Mouse (Mus musculus): ENCODE data around the gene Ntsr1. TPM values are rescaled to one million over a fixed set of nuclear protein-coding genes. Genes with fewer than 3 reads are reported as not detected.

The Ntsr1 gene
- polyA plus RNA-seq, 1 experiment: not detected

- no peak overlapping the region for H3K4me3 ChIP-seq (replicated peaks)
- no peaks in the 10 kb centered on the region for H3K36me3 ChIP-seq (ENCODE audit: control insufficient read depth)
- H3K9me3 ChIP-seq (ENCODE audit: control insufficient read depth, low read length): no peaks in the 10 kb centered on the region
- no peaks in the 10 kb centered on the region for H3K4me1 ChIP-seq (ENCODE audit: control insufficient read depth)
- peaks cover 3% of the 10 kb centered on the region; the same call in 1 of the 2 replicates for H3K27me3 ChIP-seq (ENCODE audit: control insufficient read depth)
- TF ChIP-seq GATA1 (IDR thresholded peaks at IDR 0.05; ENCODE audit: low read length) (no peak), TAL1 (IDR thresholded peaks at IDR 0.05; ENCODE audit: low read length) (no peak)
Observed at GRCm38 (mm10) chr2:180468871-180469270, 30.9 kb upstream of the Ntsr1 start.

GRCm38 (mm10) chr2:180469768-180470167 lies 30.0 kb upstream of the Ntsr1 start:
- Histone ChIP-seq H3K36me3 (ENCODE audit: control insufficient read depth) (no peaks in the 10 kb centered on the region), H3K4me3 (replicated peaks) (no peak overlapping the region), H3K9me3 (ENCODE audit: control insufficient read depth, low read length) (no peaks in the 10 kb centered on the region), H3K27me3 (ENCODE audit: control insufficient read depth) (no peaks in the 10 kb centered on the region; the same call in 1 of the 2 replicates), H3K4me1 (ENCODE audit: control insufficient read depth) (no peaks in the 10 kb centered on the region)
- no peak for TF ChIP-seq GATA1 (IDR thresholded peaks at IDR 0.05; ENCODE audit: low read length)
- no peak for TF ChIP-seq TAL1 (IDR thresholded peaks at IDR 0.05; ENCODE audit: low read length)

- no peaks in the 10 kb centered on the region; the same call in 1 of the 2 replicates for H3K27me3 ChIP-seq (ENCODE audit: control insufficient read depth)
- H3K4me1 ChIP-seq (ENCODE audit: control insufficient read depth): no peaks in the 10 kb centered on the region
- no peak overlapping the region for H3K4me3 ChIP-seq (replicated peaks)
- H3K36me3 ChIP-seq (ENCODE audit: control insufficient read depth): no peaks in the 10 kb centered on the region
- H3K9me3 ChIP-seq (ENCODE audit: control insufficient read depth, low read length): no peaks in the 10 kb centered on the region
- no peak for TF ChIP-seq GATA1 (IDR thresholded peaks at IDR 0.05; ENCODE audit: low read length)
- no peak for TF ChIP-seq TAL1 (IDR thresholded peaks at IDR 0.05; ENCODE audit: low read length)
Observed at GRCm38 (mm10) chr2:180472306-180473079, 27.3 kb upstream of the Ntsr1 start.

- no peak for TF ChIP-seq TAL1 (IDR thresholded peaks at IDR 0.05; ENCODE audit: low read length)
- no peak for TF ChIP-seq GATA1 (IDR thresholded peaks at IDR 0.05; ENCODE audit: low read length)
- Histone ChIP-seq H3K4me1 (ENCODE audit: control insufficient read depth) (no peaks in the 10 kb centered on the region), H3K36me3 (ENCODE audit: control insufficient read depth) (no peaks in the 10 kb centered on the region), H3K4me3 (replicated peaks) (no peak overlapping the region), H3K9me3 (ENCODE audit: control insufficient read depth, low read length) (no peaks in the 10 kb centered on the region), H3K27me3 (ENCODE audit: control insufficient read depth) (no peaks in the 10 kb centered on the region; the same call in 1 of the 2 replicates)
Observed at GRCm38 (mm10) chr2:180473080-180473440, 26.7 kb upstream of the Ntsr1 start.

- no peak overlapping the region for H3K4me3 ChIP-seq (replicated peaks)
- TF ChIP-seq GATA1 (IDR thresholded peaks at IDR 0.05; ENCODE audit: low read length) (no peak), TAL1 (IDR thresholded peaks at IDR 0.05; ENCODE audit: low read length) (no peak)
- no peaks in the 10 kb centered on the region for H3K36me3 ChIP-seq (ENCODE audit: control insufficient read depth)
- H3K4me1 ChIP-seq (ENCODE audit: control insufficient read depth): no peaks in the 10 kb centered on the region
- H3K9me3 ChIP-seq (ENCODE audit: control insufficient read depth, low read length): no peaks in the 10 kb centered on the region
- H3K27me3 ChIP-seq (ENCODE audit: control insufficient read depth): no peaks in the 10 kb centered on the region; the same call in 1 of the 2 replicates
Observed at GRCm38 (mm10) chr2:180474864-180475263, 24.9 kb upstream of the Ntsr1 start.

GRCm38 (mm10) chr2:180482274-180482673 lies 17.5 kb upstream of the Ntsr1 start:
- Histone ChIP-seq H3K9me3 (ENCODE audit: control insufficient read depth, low read length) (no peaks in the 10 kb centered on the region), H3K27me3 (ENCODE audit: control insufficient read depth) (peaks cover 3% of the 10 kb centered on the region; the same call in 1 of the 2 replicates), H3K4me1 (ENCODE audit: control insufficient read depth) (no peaks in the 10 kb centered on the region), H3K4me3 (replicated peaks) (no peak overlapping the region), H3K36me3 (ENCODE audit: control insufficient read depth) (no peaks in the 10 kb centered on the region)
- TF ChIP-seq TAL1 (IDR thresholded peaks at IDR 0.05; ENCODE audit: low read length) (no peak), GATA1 (IDR thresholded peaks at IDR 0.05; ENCODE audit: low read length) (no peak)

- no peaks in the 10 kb centered on the region for H3K9me3 ChIP-seq (ENCODE audit: control insufficient read depth, low read length)
- no peak overlapping the region for H3K4me3 ChIP-seq (replicated peaks)
- H3K36me3 ChIP-seq (ENCODE audit: control insufficient read depth): no peaks in the 10 kb centered on the region
- H3K4me1 ChIP-seq (ENCODE audit: control insufficient read depth): no peaks in the 10 kb centered on the region
- H3K27me3 ChIP-seq (ENCODE audit: control insufficient read depth): peaks cover 3% of the 10 kb centered on the region; the same call in 1 of the 2 replicates
- TF ChIP-seq GATA1 (IDR thresholded peaks at IDR 0.05; ENCODE audit: low read length): no peak
- no peak for TF ChIP-seq TAL1 (IDR thresholded peaks at IDR 0.05; ENCODE audit: low read length)
Observed at GRCm38 (mm10) chr2:180484882-180485281, 14.9 kb upstream of the Ntsr1 start.

GRCm38 (mm10) chr2:180485306-180485705 lies 14.5 kb upstream of the Ntsr1 start:
- no peak overlapping the region for H3K4me3 ChIP-seq (replicated peaks)
- no peak for TF ChIP-seq GATA1 (IDR thresholded peaks at IDR 0.05; ENCODE audit: low read length)
- TF ChIP-seq TAL1 (IDR thresholded peaks at IDR 0.05; ENCODE audit: low read length): no peak
- no peaks in the 10 kb centered on the region for H3K36me3 ChIP-seq (ENCODE audit: control insufficient read depth)
- peaks cover 3% of the 10 kb centered on the region; the same call in 1 of the 2 replicates for H3K27me3 ChIP-seq (ENCODE audit: control insufficient read depth)
- H3K4me1 ChIP-seq (ENCODE audit: control insufficient read depth): no peaks in the 10 kb centered on the region
- no peaks in the 10 kb centered on the region for H3K9me3 ChIP-seq (ENCODE audit: control insufficient read depth, low read length)

- Histone ChIP-seq H3K4me3 (replicated peaks) (no peak overlapping the region), H3K27me3 (ENCODE audit: control insufficient read depth) (no peaks in the 10 kb centered on the region; the same call in 1 of the 2 replicates), H3K9me3 (ENCODE audit: control insufficient read depth, low read length) (no peaks in the 10 kb centered on the region), H3K4me1 (ENCODE audit: control insufficient read depth) (no peaks in the 10 kb centered on the region), H3K36me3 (ENCODE audit: control insufficient read depth) (no peaks in the 10 kb centered on the region)
- no peak for TF ChIP-seq TAL1 (IDR thresholded peaks at IDR 0.05; ENCODE audit: low read length)
- no peak for TF ChIP-seq GATA1 (IDR thresholded peaks at IDR 0.05; ENCODE audit: low read length)
Observed at GRCm38 (mm10) chr2:180488210-180488751, 11.5 kb upstream of the Ntsr1 start.

Data from erythroblast, embryonic 14.5 days (primary cell).